Mouse (Mus musculus) kidney, postnatal 0 days (tissue): ENCODE measurements around the gene Eif3i. TPM values are rescaled to one million over a fixed set of nuclear protein-coding genes. Genes with fewer than 3 reads are reported as not detected.

Source experiments
- ATAC-seq: fragments of 200-750 bp; cut with Nextera tagmentation; replicated peaks from 2 replicates; pipeline ENCODE4 v1.8.0; 2017; ENCODE audit warnings: low read depth, moderate number of reproducible peaks, moderate TSS enrichment, moderate library complexity; ENCODE audit not compliant: low FRiP score
- DNase-seq: peaks from one replicate; pipeline ENCODE4 v3.0.0-alpha.2; 2016; ENCODE audit warnings: low spot score
- H3K27ac ChIP-seq: fragments of 300-500 bp; sonication (generic); 2 replicates; pipeline ENCODE4 v1.5.1; 2014; ENCODE audit warnings: mild to moderate bottlenecking
- H3K27me3 ChIP-seq: fragments of 300-500 bp; sonication (generic); 2 replicates; pipeline ENCODE4 v1.6.1; 2014; ENCODE audit warnings: low read length, mixed read lengths; ENCODE audit not compliant: insufficient read depth
- H3K36me3 ChIP-seq: fragments of 300-500 bp; sonication (generic); 2 replicates; pipeline ENCODE4 v1.6.1; 2014; ENCODE audit warnings: low read length, mixed read lengths; ENCODE audit not compliant: insufficient read depth
- H3K4me1 ChIP-seq: fragments of 300-500 bp; sonication (generic); replicated peaks from 2 replicates; pipeline ENCODE4 v1.6.1; 2014; ENCODE audit warnings: antibody characterized with exemption, low read length, mixed read lengths; ENCODE audit not compliant: insufficient read depth
- H3K4me2 ChIP-seq: fragments of 300-500 bp; sonication (generic); 2 replicates; pipeline ENCODE4 v1.6.1; 2014; ENCODE audit warnings: mild to moderate bottlenecking, low read length, moderate library complexity, mixed read lengths
- H3K4me3 ChIP-seq: fragments of 300-500 bp; sonication (generic); replicated peaks from 2 replicates; pipeline ENCODE4 v1.5.1; 2014; ENCODE audit warnings: low read depth, low read length
- H3K9ac ChIP-seq: fragments of 300-500 bp; sonication (generic); 2 replicates; pipeline ENCODE4 v1.6.1; 2014; ENCODE audit warnings: low read depth, low read length
- H3K9me3 ChIP-seq: fragments of 300-500 bp; sonication (generic); replicated peaks from 2 replicates; pipeline ENCODE4 v1.6.1; 2016; ENCODE audit warnings: low read length, inconsistent platforms, mixed read lengths
- CTCF ChIP-seq: IDR thresholded peaks from 2 replicates; pipeline ENCODE4 v1.5.1; 2016; ENCODE audit warnings: antibody characterized with exemption, low read depth, mild to moderate bottlenecking, moderate library complexity
- WGBS: fragments of 180-500 bp; shearing (Covaris S2); extraction: QIAGEN DNeasy Blood & Tissue Kit; methylation state at CpG from one replicate; pipeline ENCODE4 v1.1.7; 2014; 5-methylcytosine and 5-hydroxymethylcytosine counted together
- polyA plus RNA-seq: library from polyadenylated mRNA; unstranded; fragments of >200 nt; fragmentation: Nextera tagmentation; extraction: Ambion mirVana; gene quantifications from 2 replicates; pipeline ENCODE4 v1.2.1, GENCODE M21; 2015

Gene Eif3i
- 284 and 298 TPM in 2 replicates for polyA plus RNA-seq

DNA sequence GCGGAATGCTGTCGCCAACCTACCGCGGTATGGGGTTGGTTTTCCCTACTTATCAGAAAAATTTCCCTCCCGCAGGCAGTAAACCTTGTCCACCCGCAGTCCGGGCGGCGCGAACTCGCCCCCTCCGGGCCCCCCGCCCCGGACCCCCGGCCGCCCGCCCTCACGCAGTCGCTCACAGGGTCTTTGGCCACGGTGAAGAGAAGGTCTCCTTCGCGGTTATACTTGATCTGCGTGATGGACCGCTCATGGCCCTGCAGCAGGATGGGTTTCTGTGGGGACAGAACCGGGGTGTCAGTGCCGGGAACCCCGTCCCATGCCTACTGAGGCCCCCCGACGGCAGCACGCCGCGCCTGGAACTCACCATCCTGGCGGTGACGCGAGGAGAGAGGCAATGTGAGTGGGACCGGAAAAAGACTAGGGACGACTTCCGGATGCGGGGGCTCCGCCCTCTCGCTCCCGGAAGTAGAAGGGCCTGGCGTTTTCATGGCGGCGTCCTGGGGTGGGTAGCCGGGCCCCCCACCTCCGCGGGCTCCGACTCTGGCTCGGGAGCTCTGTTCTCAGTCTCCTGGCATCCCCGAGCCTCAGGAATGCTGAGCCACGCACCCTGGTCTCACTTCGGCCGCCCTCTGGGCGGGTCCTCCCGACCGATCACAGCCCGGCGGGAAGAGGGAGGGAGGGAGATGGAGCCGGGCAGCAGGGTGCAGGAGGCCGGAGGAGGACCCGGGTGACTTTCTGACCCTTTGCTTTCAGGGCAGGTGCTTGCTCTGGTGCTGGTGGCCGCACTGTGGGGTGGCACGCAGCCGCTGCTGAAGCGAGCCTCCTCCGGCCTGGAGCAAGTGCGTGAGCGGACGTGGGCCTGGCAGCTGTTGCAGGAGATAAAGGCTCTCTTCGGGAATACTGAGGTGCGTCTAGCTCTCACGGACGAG is at the start of gene Eif3i, which contains the start of gene Tmem234:
Gene Eif3i (minus strand): TSS at position 416 of the 926 bp plus-strand sequence.
Gene Tmem234 (plus strand): TSS at position 436 of the 926 bp plus-strand sequence.
- Histone ChIP-seq H3K9me3 (no peaks in the 10 kb centered on the region), H3K27ac (peak within 1 kb of the TSS; percentile 74), H3K4me2 (peak within 1 kb of the TSS; percentile 89), H3K9ac (peak within 1 kb of the TSS; percentile 95), H3K4me3 (peak within 1 kb of the TSS; percentile 98), H3K36me3 (peaks cover 16% of the 10 kb centered on the region), H3K27me3 (no peaks in the 10 kb centered on the region), H3K4me1 (peaks cover 16% of the 10 kb centered on the region)
- under 1% methylated on average over 73 of the region's 74 CpGs for WGBS
- peak; percentile 94 for DNase-seq
- TF ChIP-seq CTCF = peak; percentile 23; the same call in 1 of the 2 replicates
- peak; percentile 74 for ATAC-seq

DNA sequence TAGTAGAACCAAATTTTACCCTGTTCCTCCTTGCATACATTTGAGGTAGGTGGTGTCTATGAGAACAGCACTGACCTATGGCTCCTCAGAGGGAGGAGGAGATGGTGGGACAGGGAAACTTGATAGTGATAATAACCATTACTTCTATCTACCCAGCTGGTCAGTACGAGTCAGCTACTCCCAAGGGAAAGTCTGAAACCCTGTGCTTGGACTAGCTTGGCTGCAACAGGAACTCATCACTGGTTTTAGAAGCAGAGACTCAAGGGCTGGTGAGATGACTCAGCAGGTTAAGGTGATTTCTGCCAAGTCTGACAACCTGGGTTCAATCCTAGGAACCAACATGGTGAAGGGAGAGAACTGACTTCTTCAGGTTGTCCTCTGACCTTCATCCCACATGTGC is 48.2 kb upstream of the Eif3i start:
- Histone ChIP-seq H3K4me3 (no peak overlapping the region), H3K36me3 (peaks cover 71% of the 10 kb centered on the region), H3K9ac (no peak overlapping the region), H3K4me2 (no peak overlapping the region), H3K27me3 (no peaks in the 10 kb centered on the region), H3K9me3 (no peaks in the 10 kb centered on the region), H3K4me1 (no peaks in the 10 kb centered on the region), H3K27ac (no peak overlapping the region)
- WGBS = 57% methylated on average over 1 of the region's 1 CpGs
- ATAC-seq (no peak), DNase-seq (no peak)
- no peak for TF ChIP-seq CTCF

GRCm38 (mm10) chr4:129645204-129645603 is 44.8 kb upstream of the Eif3i start:
- TF ChIP-seq CTCF = no peak
- 0 out of 2 replicates have a peak, but pooled peaks cover under 1% of the 10 kb centered on the region for H3K4me1 ChIP-seq
- H3K4me3 ChIP-seq = no peak overlapping the region
- no peak for DNase-seq
- peaks cover 48% of the 10 kb centered on the region for H3K36me3 ChIP-seq
- H3K27ac ChIP-seq = no peak overlapping the region
- H3K4me2 ChIP-seq = no peak overlapping the region
- no peak for ATAC-seq
- no peaks in the 10 kb centered on the region for H3K9me3 ChIP-seq
- WGBS = 93% methylated on average over 6 of the region's 6 CpGs
- H3K27me3 ChIP-seq = no peaks in the 10 kb centered on the region
- H3K9ac ChIP-seq = no peak overlapping the region

- Histone ChIP-seq H3K9me3 (no peaks in the 10 kb centered on the region), H3K4me1 (peaks cover 15% of the 10 kb centered on the region; the same call in 1 of the 2 replicates), H3K9ac (0 out of 2 replicates have a peak overlapping the region, but pooled peaks have one; percentile 27), H3K27ac (0 out of 2 replicates have a peak overlapping the region, but pooled peaks have one; percentile 21), H3K4me3 (peak overlapping the region; percentile 55; the same call in 1 of the 2 replicates), H3K4me2 (peak overlapping the region; percentile 80; the same call in 1 of the 2 replicates), H3K27me3 (no peaks in the 10 kb centered on the region), H3K36me3 (peaks cover 31% of the 10 kb centered on the region)
- 21% methylated on average over 5 of the region's 5 CpGs for WGBS
- TF ChIP-seq CTCF = no peak
- DNase-seq (no peak), ATAC-seq (no peak)
These were observed 41.3 kb upstream of the Eif3i start for GRCm38 (mm10) chr4:129641756-129642155.

GRCm38 (mm10) chr4:129640638-129641467 is 40.4 kb upstream of the Eif3i start, which contains the start of gene Txlna:
Gene Txlna (minus strand): TSS chr4:129641065.
- peaks cover 32% of the 10 kb centered on the region for H3K36me3 ChIP-seq

More at GRCm38 (mm10) chr4:129640638-129641467, 40.4 kb upstream of the Eif3i start, which contains the start of gene Txlna:
- TF ChIP-seq CTCF = no peak; the same call in 1 of the 2 replicates
- ATAC-seq (peak; percentile 94), DNase-seq (peak; percentile 99)
- under 1% methylated on average over 60 of the region's 60 CpGs for WGBS
- no peaks in the 10 kb centered on the region for H3K9me3 ChIP-seq
- H3K27me3 ChIP-seq = no peaks in the 10 kb centered on the region
- H3K9ac ChIP-seq = peak within 1 kb of the TSS; percentile 72
- H3K27ac ChIP-seq = peak within 1 kb of the TSS; percentile 85
- H3K4me2 ChIP-seq = peak within 1 kb of the TSS; percentile 80
- H3K4me3 ChIP-seq = peak within 1 kb of the TSS; percentile 55
- H3K4me1 ChIP-seq = peaks cover 15% of the 10 kb centered on the region; the same call in 1 of the 2 replicates
